11 mouse cellular contexts compared by ENCODE assay signal in genomic region chr6:114974331-114974730, GRCm38 (mm10).
"Had no signal": no experiment of that assay in that cellular context is flagged by ENCODE, and none has a peak within 500 bp of the region (broad histone marks: within the 10 kb centered on the region; RNA-seq: fewer than 3 reads in every experiment).

No protein-coding gene starts in this region.

- DNase-seq: retina, postnatal 1 day; right cerebral cortex, adult 18-20 months; right cerebral cortex, postnatal 14 days; right cerebral cortex, postnatal 25 days; right cerebral cortex, postnatal 4 days; spleen, adult 18-20 months; thymus, adult 18-20 months; thymus, adult 2 months; thymus, postnatal 14 days; thymus, postnatal 25 days; thymus, postnatal 36 days had no signal
